Mouse (Mus musculus) ES-Bruce4 (cell line): ENCODE data around the gene Elp4.

Experiments
- CTCF ChIP-seq: IDR thresholded peaks from one replicate; pipeline ENCODE4 v1.8.1; 2011; ENCODE audit warnings: low read depth, low read length
- EP300 ChIP-seq: IDR thresholded peaks from 2 replicates; pipeline ENCODE4 v1.6.1; 2011; ENCODE audit warnings: low read depth, low read length; ENCODE audit not compliant: insufficient read depth
- POLR2A ChIP-seq: IDR thresholded peaks from one replicate; pipeline ENCODE4 v1.8.1; 2011; ENCODE audit warnings: low read length; ENCODE audit not compliant: insufficient read depth

DNA sequence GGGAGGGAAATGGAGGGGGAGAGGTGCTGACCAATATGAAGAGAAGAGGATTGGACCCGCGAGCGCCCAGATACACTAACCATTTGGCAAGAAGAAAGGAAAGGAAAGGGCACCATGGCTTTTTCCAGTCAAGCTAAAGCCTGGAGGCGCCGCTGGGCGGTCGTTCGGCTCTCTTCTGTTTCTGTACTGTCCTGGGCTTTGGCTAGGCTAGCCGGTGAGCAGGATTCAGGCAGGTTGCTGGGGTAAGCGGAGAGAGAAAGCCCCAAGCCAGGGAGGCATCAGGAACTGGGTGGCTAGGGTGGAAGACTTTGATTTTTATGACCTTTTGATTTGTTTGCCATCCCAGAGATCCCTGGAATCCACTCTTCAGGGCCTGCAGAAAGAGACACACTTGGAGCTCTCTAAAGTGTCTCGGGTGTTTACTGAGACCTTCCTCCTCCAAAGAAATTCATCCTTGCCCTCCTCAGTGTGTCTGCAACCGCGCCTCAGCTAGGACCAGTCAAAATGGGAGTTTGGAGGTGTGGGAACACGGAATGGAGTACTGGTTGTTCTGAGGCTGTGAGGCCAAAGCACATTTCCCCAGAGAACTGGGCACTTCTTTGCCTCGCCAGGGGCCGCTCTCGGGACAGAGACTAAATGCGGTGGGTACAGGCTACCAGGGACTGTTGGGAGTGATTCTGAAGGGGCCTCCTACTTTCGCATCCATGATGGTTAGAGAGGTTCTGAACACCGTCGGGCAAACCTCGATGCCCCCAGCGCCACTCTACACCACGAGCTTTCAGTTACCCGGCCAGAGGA lies 232.4 kb downstream of the Elp4 start:
- TF ChIP-seq CTCF = no peak
- TF ChIP-seq EP300 = no peak
- no peak for TF ChIP-seq POLR2A
